Mouse (Mus musculus) right cerebral cortex, postnatal 14 days (tissue): ENCODE measurements around the gene Pcolce.
"Not testable (repeated sequence)": the region's sequence is repeated elsewhere in the genome, so short reads cannot be mapped to it uniquely, and the experiment has no call there.

ENCODE experiments used
- DNase-seq: peaks from one replicate; pipeline ENCODE4 v3.0.0; 2022

Pcolce gene

GRCm38 (mm10) chr5:137628498-137629305 is 15.1 kb upstream of the Pcolce start, which contains the start of the genes Fbxo24, Lrch4 and Gm20605:
Gene Fbxo24 (minus strand): TSS chr5:137629002.
Gene Lrch4 (plus strand): TSS chr5:137629121.
Gene Gm20605 (plus strand): TSS chr5:137629175.
- DNase-seq: peak; percentile 97

DNA sequence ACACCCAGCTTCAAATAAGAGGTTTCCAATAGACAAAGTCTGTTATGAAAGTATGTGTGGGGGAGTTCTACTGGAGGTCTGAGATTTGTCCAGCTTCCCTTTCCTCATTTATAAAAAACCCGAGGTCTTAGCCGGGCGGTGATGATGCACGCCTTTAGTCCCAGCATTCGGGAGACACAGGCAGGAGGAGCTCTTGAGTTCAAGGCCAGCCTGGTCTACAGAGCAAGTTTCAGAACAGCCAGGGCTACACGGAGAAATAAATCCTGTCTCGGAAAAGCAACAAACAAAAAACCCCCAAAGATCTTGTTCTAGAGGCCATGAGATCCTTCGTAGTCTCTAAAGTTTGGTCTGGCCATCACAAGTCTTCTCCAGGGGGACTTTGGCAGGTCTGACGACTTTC is 14.4 kb upstream of the Pcolce start:
- no peak for DNase-seq

- DNase-seq: no peak
Measured at GRCm38 (mm10) chr5:137623937-137624530, 10.4 kb upstream of the Pcolce start.

DNA sequence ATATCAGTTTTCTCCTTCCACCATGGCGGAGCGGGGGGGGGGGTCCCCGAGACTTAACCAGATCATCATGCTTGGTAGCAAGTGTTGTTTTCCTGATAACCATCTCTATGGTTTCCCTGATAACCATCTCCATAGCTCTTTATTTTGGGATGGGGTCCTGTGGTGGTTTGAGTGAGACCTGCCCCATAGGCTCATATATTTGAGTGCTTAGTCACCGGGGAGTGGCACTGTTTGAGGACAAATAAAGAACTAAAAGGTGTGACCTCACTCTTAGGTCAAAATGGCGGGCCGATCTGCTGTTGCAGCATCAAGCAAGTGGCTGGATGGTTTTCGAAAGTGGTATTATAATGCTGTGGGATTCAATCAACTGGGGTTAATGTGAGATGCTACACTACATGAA is 1.8 kb upstream of the Pcolce start:
- no peak for DNase-seq

- DNase-seq: not testable (repeated sequence)
Measured at GRCm38 (mm10) chr5:137614921-137615320, 1.3 kb upstream of the Pcolce start.

DNA sequence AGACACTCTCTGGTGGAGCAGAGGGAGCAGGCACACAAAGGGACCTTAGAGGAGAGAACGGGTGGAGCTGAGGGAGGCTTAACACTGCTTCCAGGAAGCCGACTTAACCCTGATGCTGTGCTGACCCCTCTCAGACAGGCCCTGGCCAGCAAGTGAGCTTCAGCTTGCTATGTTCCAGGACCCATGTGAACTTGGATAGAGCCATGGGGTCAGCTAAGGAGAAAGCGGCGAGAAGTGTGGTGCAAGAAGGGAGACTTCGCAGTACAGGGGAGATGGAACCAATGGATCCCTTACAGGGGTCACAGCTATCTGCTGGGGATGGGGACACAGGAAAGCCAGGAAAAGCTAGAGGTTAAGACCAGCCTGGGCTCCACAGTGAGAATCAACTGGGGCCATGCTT is 508 bp downstream of the Pcolce start:
- no peak for DNase-seq

- DNase-seq: no peak
Measured at GRCm38 (mm10) chr5:137611245-137611602, 2.4 kb downstream of the Pcolce start.

- DNase-seq: no peak
Measured at GRCm38 (mm10) chr5:137610548-137611244, 2.9 kb downstream of the Pcolce start.

GRCm38 (mm10) chr5:137610056-137610455 is 3.5 kb downstream of the Pcolce start:
- no peak for DNase-seq

- no peak for DNase-seq
Measured at GRCm38 (mm10) chr5:137609292-137609691, 4.3 kb downstream of the Pcolce start.

DNA sequence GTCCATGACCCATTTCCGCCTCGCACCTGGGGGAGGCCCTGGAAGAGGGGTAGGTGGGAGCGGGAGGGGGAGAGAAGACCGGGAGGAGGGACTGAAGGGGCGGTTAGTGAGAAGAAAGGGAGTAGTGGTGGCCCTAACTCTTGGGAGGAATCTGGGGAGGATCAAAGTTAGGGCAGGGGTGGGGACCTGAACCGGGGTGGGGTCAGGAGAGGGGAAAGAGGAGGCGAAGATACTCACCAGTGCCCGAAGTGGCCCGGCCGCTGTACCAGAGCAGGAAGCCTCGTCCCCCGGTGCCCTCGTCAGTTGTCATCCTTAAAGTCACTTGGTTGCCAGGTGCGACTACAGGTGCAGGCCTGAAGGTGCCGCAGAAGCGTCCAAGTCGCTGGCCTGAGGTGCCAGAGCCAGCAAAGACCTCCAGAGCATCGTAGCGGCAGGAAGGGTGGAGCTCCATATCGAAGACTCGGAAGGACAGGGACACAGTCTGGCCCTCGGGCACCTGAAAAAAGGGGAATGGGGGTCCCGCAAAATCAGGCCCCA is 4.9 kb downstream of the Pcolce start:
- no peak for DNase-seq

GRCm38 (mm10) chr5:137607860-137608653 is 5.5 kb downstream of the Pcolce start:
- DNase-seq: no peak

GRCm38 (mm10) chr5:137601365-137601729 is 12.2 kb downstream of the Pcolce start:
- no peak for DNase-seq

DNA sequence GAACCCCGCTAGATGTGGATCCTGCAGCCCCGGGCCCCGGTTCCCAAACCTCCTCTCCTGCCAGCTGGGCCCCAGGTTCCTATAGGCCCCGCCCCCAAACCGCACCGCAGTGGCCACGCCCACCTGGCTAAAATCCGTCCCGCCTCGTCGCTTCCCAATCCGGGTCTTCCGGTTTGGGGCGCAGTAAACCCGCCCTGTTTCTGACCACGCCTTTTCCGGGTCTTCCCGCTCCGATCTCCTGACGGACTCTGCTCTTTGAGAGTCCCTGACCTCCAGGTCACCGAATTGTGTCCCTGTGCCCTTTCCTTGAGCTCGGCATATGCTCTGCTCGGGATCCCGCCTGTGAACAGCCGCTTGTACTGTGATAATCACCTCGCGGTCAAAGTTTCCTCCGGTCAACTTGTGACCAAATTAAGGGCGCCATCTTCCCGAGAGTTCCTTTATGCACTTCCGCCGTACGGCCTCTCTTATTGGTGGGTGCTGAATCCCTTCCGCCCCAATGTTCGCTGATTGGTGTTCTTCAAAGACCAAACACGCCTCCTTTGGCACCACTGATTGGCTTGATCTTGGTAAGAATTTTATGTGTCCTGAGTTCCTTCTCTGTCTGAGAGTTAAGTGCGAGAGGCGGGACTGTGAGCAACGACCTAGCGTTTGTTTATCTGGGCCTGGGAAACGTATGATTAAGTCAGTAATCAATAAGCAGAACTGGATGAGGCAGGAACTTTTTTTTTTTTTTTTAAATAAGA is 12.8 kb downstream of the Pcolce start, which contains the start of gene Mospd3:
Gene Mospd3, minus strand, starts transcription at position 440 of the 746 bp plus-strand sequence.
- DNase-seq: peak; percentile 94

DNA sequence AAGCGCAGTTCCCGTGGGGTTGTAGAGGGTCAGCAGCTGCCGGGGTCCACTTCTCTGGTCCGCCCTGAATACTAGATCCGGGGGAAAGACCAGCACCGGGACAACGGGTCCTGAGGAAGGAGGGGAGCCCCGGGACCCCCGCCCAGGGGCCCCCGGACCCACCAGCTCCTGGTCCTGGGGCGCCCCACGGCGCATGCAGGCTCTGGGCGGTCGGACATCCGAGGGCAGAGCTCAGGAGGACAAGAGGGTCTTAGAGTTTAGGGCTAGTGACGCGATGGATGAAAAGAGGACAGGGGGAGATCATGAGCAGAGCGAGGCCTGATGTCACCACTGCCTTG is 13.3 kb downstream of the Pcolce start:
- DNase-seq: peak; percentile 18

- no peak for DNase-seq
Measured at GRCm38 (mm10) chr5:137599600-137599999, 14.0 kb downstream of the Pcolce start.

DNA sequence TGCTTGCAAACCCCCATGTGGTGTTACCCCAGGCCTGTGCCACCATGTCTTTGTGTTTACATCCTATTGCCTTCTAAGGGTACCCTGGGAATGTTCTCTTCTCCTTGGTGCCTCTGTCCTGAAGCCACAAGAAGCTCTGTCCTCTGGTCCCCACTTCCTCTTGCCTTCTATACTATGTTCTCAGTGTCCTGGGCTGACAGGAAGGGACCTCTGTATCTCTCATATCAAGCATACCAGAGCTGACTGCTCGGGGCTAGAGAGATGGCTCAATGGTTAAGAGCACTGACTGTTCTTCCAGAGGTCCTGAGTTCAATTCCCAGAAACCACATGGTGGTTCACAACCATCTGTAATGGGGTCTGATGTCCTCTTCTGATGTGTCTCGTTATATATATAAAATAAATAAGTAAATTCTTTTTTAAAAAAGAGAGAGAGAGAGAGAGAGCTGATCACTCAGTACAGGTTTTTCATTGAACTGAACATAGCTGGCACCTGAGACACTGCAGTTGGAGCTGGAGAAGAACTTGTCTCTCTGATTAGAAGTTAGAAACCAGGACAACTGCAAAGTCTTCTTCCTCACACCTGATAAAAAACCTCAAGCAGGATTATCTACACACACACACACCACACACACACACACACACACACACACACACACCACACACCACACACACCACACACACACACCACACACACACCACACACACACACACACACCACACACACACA is 15.3 kb downstream of the Pcolce start:
- DNase-seq: no peak

DNA sequence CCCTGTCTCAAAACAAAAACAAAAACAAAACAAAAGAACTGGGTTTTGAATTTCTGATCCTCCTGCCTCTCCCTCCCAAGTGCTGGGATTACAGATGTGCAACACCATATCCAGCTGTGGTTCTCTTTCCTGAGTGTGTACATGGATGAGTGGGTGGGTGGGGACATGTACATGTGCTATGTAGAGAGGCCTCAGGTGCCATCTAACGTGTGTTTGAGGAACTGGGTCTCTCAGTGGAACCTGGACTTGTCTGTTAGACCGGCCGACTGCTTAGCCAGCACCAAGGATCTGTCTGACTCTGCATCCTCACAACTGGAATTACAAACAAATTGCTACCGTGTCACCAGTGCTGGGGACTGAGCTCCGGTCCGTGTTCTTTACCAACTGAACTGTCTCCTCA is 16.0 kb downstream of the Pcolce start:
- no peak for DNase-seq

DNA sequence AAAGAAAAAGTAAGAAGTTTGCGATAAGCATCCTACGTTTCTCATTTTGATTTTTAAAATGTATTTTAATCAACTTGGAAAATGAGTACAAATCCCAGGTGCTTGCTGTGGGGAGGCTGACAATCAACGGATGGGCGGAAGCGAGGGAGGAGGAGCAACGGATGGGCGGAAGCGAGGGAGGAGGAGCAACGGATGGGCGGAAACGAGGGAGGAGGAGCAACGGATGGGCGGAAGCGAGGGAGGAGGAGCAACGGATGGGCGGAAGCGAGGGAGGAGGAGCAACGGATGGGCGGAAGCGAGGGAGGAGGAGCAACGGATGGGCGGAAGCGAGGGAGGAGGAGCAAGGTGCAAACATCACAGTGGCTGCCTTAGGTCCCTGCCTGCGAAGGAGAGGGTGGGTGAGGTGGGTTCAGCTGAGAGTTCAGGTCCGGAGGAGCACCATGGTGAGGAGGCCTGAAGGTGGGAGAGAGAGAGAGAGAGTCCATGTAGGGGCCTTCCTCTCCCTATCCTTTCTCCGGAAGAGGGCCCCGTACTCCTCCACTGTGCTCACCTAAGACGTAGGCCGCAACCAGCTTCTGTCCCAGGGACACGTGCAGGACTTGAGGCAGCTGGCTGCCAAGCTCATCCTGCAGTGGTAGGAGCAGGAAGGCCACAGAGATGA is 16.9 kb downstream of the Pcolce start:
- no peak for DNase-seq

DNA sequence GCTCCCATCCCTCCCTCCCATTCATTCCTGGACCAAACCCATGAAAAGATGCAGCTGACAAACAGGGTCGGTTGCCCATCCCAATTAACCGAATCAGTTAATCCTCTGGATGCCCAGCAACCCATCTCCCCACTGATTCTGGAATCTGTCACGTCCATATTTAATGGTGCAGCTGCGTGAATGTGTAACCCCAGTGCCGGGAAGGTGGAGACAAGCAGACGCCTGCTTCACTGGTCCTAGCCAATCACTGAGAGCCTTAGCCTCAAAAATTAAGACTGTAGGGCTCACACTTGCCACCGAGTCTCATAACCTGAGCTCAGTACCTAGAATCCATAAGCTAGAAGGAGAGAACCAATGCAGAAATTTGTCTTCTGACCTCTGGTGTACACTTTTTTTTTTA is 17.7 kb downstream of the Pcolce start:
- no peak for DNase-seq

DNA sequence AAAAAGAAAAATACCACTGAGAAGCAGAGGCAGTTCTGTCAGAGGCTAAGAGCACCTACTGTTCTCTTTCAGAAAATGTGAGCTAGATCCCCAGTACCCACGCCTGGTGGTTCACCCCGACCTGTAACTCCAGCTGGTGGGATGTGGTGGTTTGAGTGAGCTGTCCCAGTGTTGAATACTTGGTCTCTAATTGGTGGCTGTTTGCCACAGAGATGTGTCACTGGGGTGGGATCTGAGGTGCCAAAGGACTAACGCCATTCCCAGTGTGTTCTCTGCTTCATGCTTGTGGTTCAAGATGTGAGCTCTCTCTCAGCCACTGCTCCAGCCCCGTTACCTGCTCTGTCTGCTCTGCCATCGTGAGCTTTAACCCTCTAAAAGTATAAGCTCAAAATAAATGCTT is 23.1 kb downstream of the Pcolce start:
- DNase-seq: no peak
